Mouse (Mus musculus) left cerebral cortex, adult 2 months (tissue): ENCODE measurements around the gene Fxr1. TPM values are rescaled to one million over a fixed set of nuclear protein-coding genes. Genes with fewer than 3 reads are reported as not detected.
"Not testable (repeated sequence)": the region's sequence is repeated elsewhere in the genome, so short reads cannot be mapped to it uniquely, and the experiment has no call there.

Experiments
- DNase-seq, 2 experiments: peaks; one replicate each; pipeline ENCODE4 v3.0.0; 2021 to 2022; ENCODE audit warnings: low spot score in 2 of 2, mixed read lengths in 1 of 2; ENCODE audit errors: extremely low spot score in 1 of 2
- H3K27ac ChIP-seq: fragments of 200-600 bp; 2 replicates; pipeline ENCODE4 v1.8.1; 2022
- H3K4me3 ChIP-seq: fragments of 200-600 bp; 2 replicates; pipeline ENCODE4 v1.8.1; 2022
- CTCF ChIP-seq: fragments of 200-600 bp; IDR thresholded peaks from 2 replicates; pipeline ENCODE4 v1.8.1; 2022; ENCODE audit warnings: antibody characterized with exemption, mild to moderate bottlenecking, moderate library complexity
- intact Hi-C: fragments of 180-260 bp; cut with DNase I; formaldehyde crosslinking; loops from one replicate; pipeline ENCODE4 v1.15.1; 2025
- long read RNA-seq, 2 experiments: library from polyadenylated mRNA; stranded (forward); transcript quantifications; one replicate each; pipeline ENCODE4 v2.0.0; 2021; ENCODE audit warnings: borderline mapping rate in 2 of 2
- total RNA-seq, 2 experiments: library from RNA; stranded (reverse); gene quantifications; 2 replicates each; pipeline ENCODE4 v1.2.3; 2021

Fxr1 gene
- total RNA-seq: 10 to 100 TPM; 73.3 to 77.4 TPM
- long read RNA-seq, experiment 1, partial matches to known transcripts: 7 of 18 reads
- long read RNA-seq, experiment 1, other reads (novel, unspliced or antisense): 4 of 18 reads
- long read RNA-seq, experiment 2, partial matches to known transcripts: 2 of 8 reads
- long read RNA-seq, experiment 2, other reads (novel, unspliced or antisense): 2 of 8 reads

- intact Hi-C loops: no loop called here
Observed at GRCm38 (mm10) chr3:34019540-34020381, at the start of gene Fxr1. Gene Fxr1, plus strand, starts transcription at chr3:34019943.

GRCm38 (mm10) chr3:33979395-33979794 is 40.3 kb upstream of the Fxr1 start:
- Histone ChIP-seq H3K4me3 (no peak overlapping the region), H3K27ac (no peak overlapping the region)
- no peak for TF ChIP-seq CTCF
- DNase-seq: no peak
- intact Hi-C loops: no loop called here

More at GRCm38 (mm10) chr3:34019540-34020381, at the start of gene Fxr1:
- Histone ChIP-seq H3K4me3 (peak within 1 kb of the TSS; percentile 97), H3K27ac (peak within 1 kb of the TSS; percentile 92)
- no peak; the same call in 1 of the 2 replicates for TF ChIP-seq CTCF
- DNase-seq: peak; percentile 81 to 86

DNA sequence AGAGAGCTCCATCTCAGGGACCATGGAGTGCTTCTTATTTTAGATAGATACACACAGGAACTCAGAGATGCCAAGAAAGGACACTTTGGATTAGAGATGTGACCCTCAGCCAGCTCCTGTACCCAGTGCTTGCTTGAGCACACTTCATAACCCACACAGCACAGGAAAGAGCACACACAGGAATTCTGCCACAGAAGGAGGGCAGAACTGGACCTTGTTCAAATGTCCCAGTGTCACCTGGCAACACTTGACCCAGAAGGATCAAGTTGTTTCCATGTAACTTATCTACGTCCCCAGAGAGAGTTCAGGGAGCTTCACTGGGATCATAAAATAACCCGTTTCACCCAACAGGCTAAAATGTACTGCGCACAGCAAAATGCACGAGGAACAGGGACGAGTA is 37.0 kb upstream of the Fxr1 start:
- no peak overlapping the region for H3K4me3 ChIP-seq
- no peak overlapping the region for H3K27ac ChIP-seq
- intact Hi-C loops: no loop called here
- TF ChIP-seq CTCF: no peak
- no peak for DNase-seq

DNA sequence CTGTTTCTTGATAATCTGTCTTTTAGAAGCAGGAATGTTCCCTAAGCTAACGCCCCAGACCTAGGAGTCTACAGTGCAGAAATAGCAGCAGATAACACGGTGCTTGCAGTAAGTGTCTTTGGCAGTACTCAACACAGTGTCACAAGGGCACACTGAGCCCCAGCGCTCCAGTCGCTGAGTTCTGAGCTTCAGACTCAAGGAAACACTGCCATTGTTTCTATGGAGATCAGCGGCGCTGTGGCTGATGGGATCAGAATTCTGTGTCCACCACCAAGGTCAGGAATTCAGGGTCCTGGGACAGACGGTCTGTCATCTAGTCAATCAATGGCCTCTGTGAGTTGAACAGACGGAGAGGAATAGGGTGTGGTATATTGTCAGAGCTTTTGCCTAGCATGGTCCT is 30.4 kb upstream of the Fxr1 start:
- TF ChIP-seq CTCF: no peak

DNA sequence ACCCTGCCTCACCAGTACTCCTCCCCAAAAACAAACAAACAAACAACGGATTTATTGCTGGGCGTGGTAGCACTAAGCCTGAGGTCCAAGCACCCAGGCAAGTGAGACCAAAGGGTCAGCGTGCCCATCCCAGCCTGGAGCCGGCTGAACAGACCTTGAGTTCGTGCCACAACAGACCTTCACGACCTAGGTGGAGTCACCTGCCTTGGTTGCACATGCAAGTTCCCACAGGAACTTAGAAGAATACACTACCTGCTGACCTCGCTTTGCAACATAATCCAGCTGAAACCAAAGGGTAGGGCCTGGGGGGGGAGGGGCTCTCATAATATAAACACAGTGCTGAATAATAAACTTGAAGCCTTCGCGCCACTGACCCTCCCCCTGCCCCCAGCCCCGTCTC is 29.3 kb upstream of the Fxr1 start:
- Histone ChIP-seq H3K27ac (no peak overlapping the region), H3K4me3 (no peak overlapping the region)
- intact Hi-C loops: no loop called here
- TF ChIP-seq CTCF: no peak
- no peak for DNase-seq

More for the DNA sequence above, 30.4 kb upstream of the Fxr1 start:
- intact Hi-C loops: no loop called here
- H3K4me3 ChIP-seq: no peak overlapping the region
- no peak overlapping the region for H3K27ac ChIP-seq
- DNase-seq: no peak

DNA sequence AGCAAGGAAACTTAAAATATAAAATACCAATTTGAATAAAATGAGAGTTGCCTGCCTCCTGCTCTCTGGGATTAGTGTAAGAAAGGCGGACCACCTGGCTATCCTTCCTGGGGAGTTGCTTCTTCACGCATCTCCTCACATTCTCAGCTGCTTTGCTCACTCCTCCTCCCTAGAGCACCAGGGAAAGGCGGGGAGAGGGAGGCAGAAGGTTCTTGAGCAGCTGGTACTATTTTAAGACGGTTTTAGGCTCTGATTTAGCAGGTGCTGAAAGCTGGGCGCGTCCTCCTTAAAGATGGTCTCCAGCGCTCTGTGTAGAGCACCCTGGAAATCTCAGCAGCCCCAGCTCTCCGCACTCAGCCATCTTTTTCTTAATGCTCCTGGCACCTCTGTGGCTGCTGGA is 28.8 kb upstream of the Fxr1 start:
- intact Hi-C loops: no loop called here
- DNase-seq: no peak
- H3K4me3 ChIP-seq: no peak overlapping the region
- TF ChIP-seq CTCF: no peak
- H3K27ac ChIP-seq: no peak overlapping the region

GRCm38 (mm10) chr3:33993421-33994126 is 26.2 kb upstream of the Fxr1 start:
- no peak for DNase-seq
- H3K4me3 ChIP-seq: no peak overlapping the region
- no peak overlapping the region for H3K27ac ChIP-seq
- no peak for TF ChIP-seq CTCF
- intact Hi-C loops: no loop called here

GRCm38 (mm10) chr3:33994127-33994488 is 25.6 kb upstream of the Fxr1 start:
- Histone ChIP-seq H3K4me3 (no peak overlapping the region), H3K27ac (no peak overlapping the region)
- no peak for TF ChIP-seq CTCF
- intact Hi-C loops: no loop called here
- DNase-seq: no peak

DNA sequence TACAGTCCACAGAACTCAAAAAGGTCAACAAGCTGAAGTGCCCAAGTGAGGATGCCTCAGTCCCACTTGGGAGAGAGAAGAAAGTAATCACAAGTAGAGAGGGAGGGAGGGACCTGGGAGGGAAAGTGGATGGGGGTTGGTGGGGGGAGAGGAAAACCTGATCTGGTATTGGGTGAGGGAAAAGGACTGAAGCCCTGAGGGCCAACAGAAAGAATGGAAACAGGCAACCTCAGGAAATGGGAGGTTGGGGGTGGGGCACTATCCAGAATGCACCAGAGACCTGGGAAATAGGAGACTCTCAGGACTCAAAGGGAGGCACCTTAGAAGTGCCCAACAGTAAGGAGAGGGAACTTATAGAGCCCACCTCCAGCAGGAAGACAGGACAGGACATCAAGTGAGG is 18.1 kb upstream of the Fxr1 start:
- H3K4me3 ChIP-seq, DNase-seq, intact Hi-C loops, H3K27ac ChIP-seq: not testable (repeated sequence)

- TF ChIP-seq CTCF: no peak
- intact Hi-C loops: no loop called here
- DNase-seq: no peak
- Histone ChIP-seq H3K4me3 (no peak overlapping the region), H3K27ac (no peak overlapping the region)
Observed at GRCm38 (mm10) chr3:34003860-34004259, 15.9 kb upstream of the Fxr1 start.

DNA sequence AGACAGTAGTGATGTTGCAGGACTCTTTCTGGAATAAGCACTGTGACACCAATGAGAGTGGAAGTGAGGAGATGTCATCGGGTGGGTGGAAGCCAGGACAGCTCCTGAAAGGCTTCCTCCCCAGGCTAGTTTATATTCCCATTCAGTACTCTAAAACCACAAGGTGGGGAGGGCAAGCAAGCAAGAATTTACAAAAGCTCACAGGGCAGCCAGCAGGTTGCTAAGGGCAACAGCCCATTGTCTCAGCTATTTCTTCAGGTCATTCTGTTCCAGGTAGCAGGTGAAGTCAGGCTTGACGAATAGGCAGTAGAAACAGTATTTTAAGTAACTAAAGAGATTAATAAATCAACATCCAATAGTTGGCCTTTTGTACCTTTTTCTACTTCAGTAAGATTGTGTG is 13.4 kb upstream of the Fxr1 start:
- no peak overlapping the region for H3K4me3 ChIP-seq
- H3K27ac ChIP-seq: no peak overlapping the region
- intact Hi-C loops: no loop called here
- no peak for DNase-seq
- TF ChIP-seq CTCF: no peak

DNA sequence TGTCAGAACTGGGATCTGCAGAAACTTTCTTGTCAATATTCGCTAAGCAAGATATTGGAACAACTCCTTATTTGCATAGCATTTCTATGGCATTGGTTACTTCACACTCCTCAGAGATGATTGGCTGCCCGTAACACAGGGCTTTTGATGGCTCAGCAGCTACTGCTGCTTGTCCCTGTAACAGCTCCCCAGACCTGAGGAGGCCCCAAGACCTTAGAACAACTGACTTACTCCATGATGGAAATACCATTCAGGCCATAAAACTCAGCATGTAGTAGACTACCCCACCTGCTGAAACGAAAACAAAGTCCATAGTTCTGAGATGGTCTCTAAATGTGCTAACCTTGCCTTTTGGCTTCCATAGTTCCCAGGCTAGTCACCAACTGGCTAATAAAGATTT is 12.9 kb upstream of the Fxr1 start:
- no peak overlapping the region for H3K4me3 ChIP-seq
- TF ChIP-seq CTCF: no peak
- no peak for DNase-seq
- intact Hi-C loops: no loop called here
- no peak overlapping the region for H3K27ac ChIP-seq
